Mouse (Mus musculus): Measurements from ENCODE around the gene Cacnb1.

Gene Cacnb1

DNA sequence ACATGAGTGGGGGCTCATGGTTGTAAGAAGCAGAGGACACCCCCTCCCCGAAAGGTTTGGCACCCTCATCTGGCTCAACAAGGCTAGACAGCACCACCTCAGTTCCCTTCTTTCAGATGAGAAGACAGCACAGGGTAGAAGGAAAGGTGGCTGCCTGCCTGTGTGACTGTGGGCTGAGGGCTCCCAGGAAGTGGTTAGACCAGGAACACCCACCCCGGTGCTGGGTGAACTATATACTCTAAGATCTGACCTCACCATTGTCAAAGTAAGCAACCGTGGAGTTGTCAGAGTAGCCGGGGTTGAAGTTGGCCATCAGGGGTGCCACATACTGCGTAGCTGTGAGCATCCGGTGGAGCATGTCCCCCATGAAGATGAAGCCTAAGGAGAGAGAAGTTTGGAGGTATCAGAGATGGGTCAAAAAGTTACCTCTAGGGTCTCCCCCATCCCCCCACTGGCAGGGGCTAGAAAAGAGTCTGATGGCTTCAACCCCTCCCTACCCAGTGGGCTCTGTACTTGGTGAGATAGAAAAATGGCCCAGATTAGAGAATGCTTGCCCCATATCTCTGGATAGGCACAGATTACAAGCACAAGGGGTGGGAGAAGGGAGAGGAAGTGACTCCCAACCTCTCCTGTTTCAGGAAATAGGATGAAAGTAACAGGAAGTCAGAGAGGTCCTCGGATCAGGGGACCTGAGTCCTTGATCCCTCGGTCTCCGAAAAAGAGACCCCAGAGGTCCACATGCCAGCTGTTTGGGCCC, 67.5 kb downstream of the Cacnb1 start:
- no peak for DNase-seq (ENCODE audit: low spot score)

GRCm38 (mm10) chr11:97954469-97955141, 68.2 kb downstream of the Cacnb1 start:
- no peak for DNase-seq (ENCODE audit: low spot score)

DNA sequence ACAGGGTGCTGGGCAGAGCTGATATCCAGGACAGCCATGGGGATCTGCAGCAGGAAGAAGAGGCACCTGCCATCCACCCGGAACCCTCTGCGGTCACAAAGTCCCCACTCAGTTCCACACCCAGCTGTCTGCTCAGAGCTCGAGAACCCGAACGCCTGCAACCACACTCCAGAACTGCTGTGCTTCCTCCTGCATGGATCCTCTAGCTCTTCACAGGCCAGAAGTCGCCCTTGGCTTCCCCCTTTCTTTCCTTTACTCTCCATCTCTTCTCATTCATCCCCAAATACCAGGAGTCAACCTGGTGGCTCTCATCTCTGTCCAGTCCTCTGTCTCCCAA, 68.9 kb downstream of the Cacnb1 start:
- DNase-seq (ENCODE audit: low spot score) = no peak

DNA sequence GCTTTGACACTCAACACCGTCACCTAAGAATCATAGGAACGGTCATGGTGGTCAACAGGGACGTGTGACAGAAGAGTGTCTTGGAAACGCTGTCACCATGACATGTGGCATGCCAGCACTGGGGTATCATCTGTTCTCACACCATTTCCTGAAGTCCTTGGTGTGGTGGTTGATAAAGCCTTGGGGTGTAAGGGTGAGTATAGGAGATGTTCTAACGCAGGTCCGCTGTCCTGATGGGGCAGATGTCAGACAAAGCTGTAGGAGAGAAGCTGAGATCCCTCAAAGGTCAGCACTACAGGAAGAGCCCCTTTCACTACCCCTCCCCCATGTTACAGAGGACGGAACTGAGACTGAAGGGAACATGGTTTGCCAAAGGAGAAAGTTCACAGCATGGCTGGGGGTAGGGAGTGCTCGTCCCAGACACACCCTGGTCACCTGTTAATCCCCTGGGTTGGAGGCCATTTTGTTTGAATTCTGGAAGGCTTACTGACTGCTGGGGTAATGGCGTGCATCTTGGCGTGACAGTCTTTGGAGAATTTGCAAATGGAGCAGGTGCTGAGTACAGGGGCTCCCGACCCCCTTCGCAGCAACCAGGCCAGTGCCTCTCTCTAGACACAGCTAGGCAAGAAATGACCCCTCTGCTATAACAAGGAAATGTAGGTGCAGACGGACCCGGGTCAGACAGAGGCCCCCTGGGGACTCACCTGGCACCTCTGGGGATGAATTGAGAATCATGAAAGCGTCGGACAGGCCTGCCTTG, 69.5 kb downstream of the Cacnb1 start:
- DNase-seq (ENCODE audit: low spot score) = no peak

GRCm38 (mm10) chr11:97952367-97953006, 70.3 kb downstream of the Cacnb1 start:
- DNase-seq (ENCODE audit: low spot score) = no peak

Measured in embryo, embryonic 10.5 days (tissue).